Mouse (Mus musculus): ENCODE data around the gene Pcp4l1. TPM values are rescaled to one million over a fixed set of nuclear protein-coding genes. Genes with fewer than 3 reads are reported as not detected.

Pcp4l1 gene
- total RNA-seq, 2 experiments from 2014 or later, result 95.1 to 123 TPM

DNA sequence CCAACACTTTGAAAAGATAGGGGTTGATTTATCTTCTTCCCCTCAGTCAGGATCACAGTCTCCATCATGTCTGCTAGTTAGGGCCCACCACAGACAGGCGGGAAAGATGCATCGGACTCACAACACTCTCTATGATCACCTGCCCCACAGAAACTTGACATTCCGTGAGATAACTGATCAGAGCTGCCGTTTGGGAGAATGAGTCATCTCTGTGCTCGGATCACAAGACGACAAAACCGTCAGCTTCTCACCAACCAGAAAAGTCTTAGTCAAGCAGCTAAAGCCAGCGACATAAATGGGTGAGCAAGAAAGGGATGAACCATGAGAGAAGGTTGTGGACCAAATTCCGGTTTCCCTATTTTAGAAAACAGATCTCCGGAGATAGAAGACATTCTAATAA is 3.8 kb downstream of the Pcp4l1 start:
- intact Hi-C loops (cut with DNase I), result no loop called here
- DNase-seq (ENCODE audit: low spot score in 2 of 2), result no peak

DNA sequence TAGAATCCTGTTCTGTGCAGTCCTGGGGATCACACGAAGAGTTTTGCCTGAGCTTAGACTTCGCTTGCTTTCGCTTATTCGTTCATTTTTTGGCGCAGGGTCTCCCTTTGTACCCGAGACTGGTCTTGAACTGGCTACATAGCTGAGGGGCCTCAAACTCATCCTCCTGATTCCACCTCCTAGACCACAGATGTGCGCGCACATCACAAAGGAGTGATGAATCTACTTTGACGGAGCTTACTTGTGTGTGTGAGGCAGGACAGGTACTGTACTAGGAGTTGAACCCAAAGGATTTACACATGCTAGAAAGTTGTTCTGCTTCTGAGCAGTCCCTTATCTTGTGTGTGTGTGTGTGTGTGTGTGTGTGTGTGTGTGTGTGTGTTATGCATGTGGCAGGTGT is 5.2 kb downstream of the Pcp4l1 start:
- intact Hi-C loops (cut with DNase I), result no loop called here
- DNase-seq (ENCODE audit: low spot score in 2 of 2), result no peak

DNA sequence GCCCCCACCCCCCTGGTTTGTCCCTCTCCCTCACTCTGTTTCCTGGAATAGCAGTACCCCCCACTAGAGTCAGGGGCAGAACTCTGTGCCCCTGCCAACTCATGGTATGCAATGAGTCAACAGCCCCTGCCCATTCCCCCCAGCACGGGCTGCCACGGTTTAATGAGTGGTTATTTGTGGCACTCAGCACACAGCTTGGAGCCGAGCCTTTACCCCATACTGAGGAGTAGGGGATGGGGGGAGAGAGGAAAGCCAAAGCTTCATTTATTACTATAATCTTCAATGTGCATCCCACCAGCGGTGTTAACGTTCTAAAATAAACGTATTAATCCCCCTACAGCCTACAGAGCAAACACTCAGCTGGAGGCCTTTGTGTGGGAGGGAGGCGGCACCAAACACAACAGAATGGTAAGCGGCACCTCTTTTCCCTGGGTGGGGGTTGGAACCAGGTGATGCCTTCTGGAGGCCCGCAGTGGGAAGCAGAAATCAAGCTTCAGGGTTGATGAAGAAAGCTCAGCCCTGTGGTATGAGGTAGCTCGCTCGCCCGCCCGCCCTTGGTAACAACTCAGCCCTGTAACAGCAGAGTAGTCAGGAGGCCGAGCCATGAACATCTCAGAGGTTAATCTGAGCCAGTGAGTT is 6.5 kb downstream of the Pcp4l1 start:
- intact Hi-C loops (cut with DNase I), result no loop called here
- DNase-seq (ENCODE audit: low spot score in 2 of 2), result no peak

GRCm38 (mm10) chr1:171189046-171189445 is 7.0 kb downstream of the Pcp4l1 start:
- no peak for DNase-seq (ENCODE audit: low spot score in 2 of 2)
- intact Hi-C loops (cut with DNase I), result no loop called here

GRCm38 (mm10) chr1:171187851-171188700 is 8.0 kb downstream of the Pcp4l1 start:
- intact Hi-C loops (cut with DNase I), result no loop called here
- no peak for DNase-seq (ENCODE audit: low spot score in 2 of 2)

DNA sequence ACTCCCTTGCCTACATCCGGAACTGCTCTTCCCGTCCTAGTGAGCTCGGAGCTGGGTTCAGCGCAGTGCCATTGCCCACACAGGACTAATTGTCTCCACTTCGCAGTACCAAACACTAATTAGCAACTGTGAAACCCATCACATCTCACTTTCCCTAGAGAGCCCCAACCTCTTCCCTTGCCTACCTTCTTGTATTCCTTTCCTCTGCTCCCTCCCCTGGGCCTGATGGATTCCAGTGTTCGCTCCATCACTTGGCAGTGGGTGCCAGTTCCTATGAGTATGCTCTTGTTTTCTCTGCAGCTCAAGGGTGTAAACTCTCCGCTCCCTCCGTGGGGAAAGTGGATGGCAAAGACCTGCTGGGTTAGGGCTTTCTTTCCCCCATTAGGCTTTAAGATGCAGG is 10.4 kb downstream of the Pcp4l1 start:
- intact Hi-C loops (cut with DNase I), result no loop called here
- no peak for DNase-seq (ENCODE audit: low spot score in 2 of 2)

DNA sequence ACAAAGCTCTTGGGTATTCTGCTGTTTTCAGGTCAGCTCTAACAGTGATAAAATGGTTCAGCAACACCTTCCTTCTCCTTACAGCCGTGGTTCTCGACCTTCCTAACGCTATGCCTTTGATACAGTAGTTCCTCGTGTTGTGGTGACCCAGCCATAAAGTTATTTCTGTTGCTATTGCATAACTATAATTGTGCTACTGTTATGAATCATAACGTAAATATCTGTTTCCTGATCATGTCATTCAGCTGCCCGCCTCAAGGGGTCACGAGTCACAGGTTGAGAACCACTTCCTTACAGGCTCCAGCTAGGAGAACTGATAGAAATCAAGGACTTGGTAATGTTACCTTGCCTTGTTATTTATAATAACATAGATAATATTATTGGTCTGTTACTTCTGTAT is 11.8 kb downstream of the Pcp4l1 start:
- no peak for DNase-seq (ENCODE audit: low spot score in 2 of 2)
- intact Hi-C loops (cut with DNase I), result no loop called here

- intact Hi-C loops (cut with DNase I), result no loop called here
Measured at GRCm38 (mm10) chr1:171183620-171184019, 12.4 kb downstream of the Pcp4l1 start.

DNA sequence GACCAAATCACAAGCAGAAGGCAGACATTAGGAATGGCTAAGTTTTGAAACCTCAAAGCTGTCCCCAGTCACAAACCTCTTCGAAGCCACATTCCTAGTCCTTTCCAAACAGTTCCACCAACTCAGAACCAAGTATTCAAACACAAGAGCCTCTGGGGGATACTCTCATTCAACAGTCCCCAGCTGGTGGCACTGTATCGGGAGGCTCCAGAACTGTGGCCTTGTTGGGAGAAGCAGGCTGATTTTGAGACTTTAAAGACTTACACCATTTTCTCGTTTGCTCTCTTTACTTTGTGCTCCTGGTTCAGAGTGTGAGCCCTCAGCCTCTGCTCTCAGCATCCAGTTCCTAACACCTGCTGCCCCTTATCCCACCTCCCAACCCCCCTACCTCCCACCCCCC is 13.0 kb downstream of the Pcp4l1 start:
- no peak for DNase-seq (ENCODE audit: low spot score in 2 of 2)
- intact Hi-C loops (cut with DNase I), result no loop called here

More at GRCm38 (mm10) chr1:171183620-171184019, 12.4 kb downstream of the Pcp4l1 start:
- DNase-seq (ENCODE audit: low spot score in 2 of 2), result no peak

GRCm38 (mm10) chr1:171179487-171180171 is 16.4 kb downstream of the Pcp4l1 start:
- no peak for DNase-seq (ENCODE audit: low spot score in 2 of 2)
- intact Hi-C loops (cut with DNase I), result no loop called here

- no peak for DNase-seq (ENCODE audit: low spot score in 2 of 2)
- intact Hi-C loops (cut with DNase I), result no loop called here
Measured at GRCm38 (mm10) chr1:171172779-171173178, 23.3 kb downstream of the Pcp4l1 start.

- intact Hi-C loops (cut with DNase I), result no loop called here
- no peak for DNase-seq (ENCODE audit: low spot score in 2 of 2)
Measured at GRCm38 (mm10) chr1:171171138-171171537, 24.9 kb downstream of the Pcp4l1 start.

DNA sequence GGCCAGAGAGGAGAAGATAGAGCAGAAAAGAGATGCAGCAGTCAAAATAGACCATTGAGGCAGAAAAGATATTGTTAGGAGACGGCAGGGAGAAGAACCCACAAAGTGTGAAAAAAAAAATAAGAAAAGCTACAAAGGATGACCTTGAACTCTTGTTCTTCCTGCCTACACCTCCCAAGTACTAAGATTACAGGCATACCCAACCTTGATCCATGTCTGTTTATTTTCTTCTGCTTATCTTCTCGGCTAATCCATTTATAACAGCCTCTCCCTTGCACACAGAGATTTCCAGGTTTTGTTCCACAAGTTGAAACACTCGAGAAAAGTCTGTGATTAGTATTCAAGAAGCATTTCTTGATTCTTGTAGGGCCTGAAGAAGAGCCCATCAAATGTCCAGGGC is 26.2 kb downstream of the Pcp4l1 start:
- DNase-seq (ENCODE audit: low spot score in 2 of 2), result no peak
- intact Hi-C loops (cut with DNase I), result no loop called here

DNA sequence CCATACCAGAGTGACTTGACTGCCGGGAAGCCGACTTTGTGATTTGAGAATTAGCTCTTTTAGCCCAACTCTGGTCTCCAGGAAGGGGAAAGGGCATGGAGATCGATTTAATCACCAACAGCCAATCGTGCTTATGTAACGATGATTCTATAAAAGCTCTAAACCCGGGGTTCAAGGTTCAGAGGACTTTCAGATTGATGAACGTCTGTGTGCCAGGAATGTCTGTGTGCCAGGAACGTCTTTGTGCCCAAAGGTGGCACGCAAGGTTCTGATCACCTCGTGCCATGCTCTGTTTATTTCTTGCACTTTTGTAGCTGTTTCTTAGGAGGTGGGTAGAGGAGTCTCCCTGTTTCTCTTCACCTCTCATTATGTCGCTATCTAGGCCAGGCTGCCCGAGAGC is 27.2 kb downstream of the Pcp4l1 start:
- intact Hi-C loops (cut with DNase I), result no loop called here
- no peak for DNase-seq (ENCODE audit: low spot score in 2 of 2)

GRCm38 (mm10) chr1:171165629-171166345 is 30.3 kb downstream of the Pcp4l1 start:
- DNase-seq (ENCODE audit: low spot score in 2 of 2), result no peak
- intact Hi-C loops (cut with DNase I), result loop anchor here (2.0 kb wide), 1 partner anchor 55 kb away; no protein-coding TSS in a partner anchor

DNA sequence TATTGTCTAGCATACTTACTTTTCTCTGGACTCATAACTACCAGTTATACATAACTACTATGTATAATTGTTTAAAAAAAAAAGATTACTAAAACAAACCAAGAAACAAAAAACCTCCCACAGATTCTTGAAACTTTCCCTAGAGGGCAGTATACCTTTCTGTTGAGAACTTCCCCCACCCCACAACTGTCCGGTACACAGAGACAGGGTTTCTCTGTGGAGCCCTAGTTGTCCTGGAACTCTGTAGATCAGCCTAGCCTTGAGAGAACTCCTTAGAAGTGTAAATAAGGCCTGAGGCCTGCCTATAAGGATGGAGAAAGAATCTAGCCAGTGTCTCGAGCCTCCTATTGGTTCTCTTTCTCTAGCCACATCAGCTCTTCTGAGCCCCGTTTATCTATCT is 31.8 kb downstream of the Pcp4l1 start:
- no peak for DNase-seq (ENCODE audit: low spot score in 2 of 2)
- intact Hi-C loops (cut with DNase I), result loop anchor here (2.0 kb wide), 1 partner anchor 57 kb away; no protein-coding TSS in a partner anchor

DNA sequence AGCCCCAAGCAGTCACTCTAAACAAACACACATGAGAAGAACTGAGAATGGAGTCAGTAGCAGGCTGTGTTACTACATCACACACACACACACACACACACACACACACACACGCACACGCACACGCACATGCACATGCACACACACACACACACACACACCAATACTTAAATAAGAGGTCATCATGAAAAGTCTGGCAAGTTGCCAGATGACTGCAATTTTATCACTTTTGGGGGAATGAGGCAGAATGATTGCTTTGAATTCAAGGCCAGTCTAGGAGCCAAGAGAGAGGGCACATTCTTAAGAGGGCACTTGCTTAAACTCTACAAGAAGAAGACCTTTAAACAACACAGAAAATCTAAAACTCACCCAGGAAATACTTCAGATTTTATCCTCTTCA is 33.5 kb downstream of the Pcp4l1 start:
- no peak for DNase-seq (ENCODE audit: low spot score in 2 of 2)
- intact Hi-C loops (cut with DNase I), result no loop called here

- intact Hi-C loops (cut with DNase I), result no loop called here
Measured at GRCm38 (mm10) chr1:171159485-171159975, 36.5 kb downstream of the Pcp4l1 start.

DNA sequence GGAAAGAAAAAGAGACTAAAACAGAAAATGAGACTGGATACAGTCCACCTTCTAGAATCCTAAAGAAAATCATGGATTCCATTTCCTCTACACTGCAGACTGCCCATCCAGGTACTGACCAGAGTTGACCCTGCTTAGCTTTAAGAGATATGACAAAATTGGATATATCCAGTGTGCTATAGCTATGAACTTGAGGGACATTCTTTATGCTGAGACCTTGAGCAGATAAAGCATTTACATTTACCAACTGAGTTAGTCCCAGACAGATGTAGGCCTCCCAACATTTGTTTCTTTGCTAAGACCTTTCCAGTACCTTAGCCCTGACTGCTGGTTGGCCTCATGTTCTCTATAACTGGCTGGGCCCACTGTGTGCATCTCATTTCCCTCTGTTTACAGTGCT is 38.1 kb downstream of the Pcp4l1 start:
- DNase-seq (ENCODE audit: low spot score in 2 of 2), result no peak
- intact Hi-C loops (cut with DNase I), result no loop called here

More at GRCm38 (mm10) chr1:171159485-171159975, 36.5 kb downstream of the Pcp4l1 start:
- no peak for DNase-seq (ENCODE audit: low spot score in 2 of 2)

DNA sequence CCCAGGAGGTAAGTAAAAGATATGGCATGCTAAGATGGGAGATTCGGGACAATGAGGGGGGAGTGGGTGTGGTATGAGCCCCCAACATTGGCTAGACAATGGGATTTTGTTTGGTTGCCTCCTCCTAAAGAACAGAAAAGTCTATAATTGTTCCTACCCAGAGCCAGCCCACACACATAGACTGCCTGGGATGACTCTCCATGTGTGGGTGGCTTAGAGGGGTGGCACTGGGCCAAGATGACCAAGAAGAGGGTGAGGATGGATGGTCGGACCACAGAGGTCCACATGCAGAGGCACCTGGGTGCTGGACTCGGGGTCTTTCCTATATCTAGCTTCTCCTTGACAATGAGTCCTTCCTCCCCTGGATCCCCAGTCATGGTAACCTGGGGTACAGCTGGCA is 39.4 kb downstream of the Pcp4l1 start:
- peak; percentile 10 to 18 for DNase-seq (ENCODE audit: low spot score in 2 of 2)
- intact Hi-C loops (cut with DNase I), result no loop called here

Measured in left cerebral cortex, postnatal 36 days (tissue).